Mouse (Mus musculus) liver, embryonic 11.5 days (tissue): ENCODE data around the gene Tom1. TPM values are rescaled to one million over a fixed set of nuclear protein-coding genes. Genes with fewer than 3 reads are reported as not detected.
A peak's percentile ranks its signal among the peaks of the same experiment; 100 is the strongest.

ENCODE experiments used
- ATAC-seq: fragments of 200-750 bp; cut with Nextera tagmentation; replicated peaks from 2 replicates; pipeline ENCODE4 v1.8.0; 2017; ENCODE audit warnings: moderate number of reproducible peaks, mild to moderate bottlenecking, moderate TSS enrichment, moderate library complexity; ENCODE audit not compliant: low FRiP score
- DNase-seq: peaks from one replicate; pipeline ENCODE4 v3.0.0-alpha.2; 2017; ENCODE audit warnings: low spot score
- H3K27ac ChIP-seq: fragments of 300-500 bp; sonication (generic); 2 replicates; pipeline ENCODE4 v1.5.1; 2014; ENCODE audit warnings: mild to moderate bottlenecking, low read depth, low read length, control low read depth
- H3K27me3 ChIP-seq: fragments of 300-500 bp; sonication (generic); replicated peaks from 2 replicates; pipeline ENCODE4 v1.6.1; 2014; ENCODE audit warnings: low read length, mixed read lengths; ENCODE audit not compliant: control insufficient read depth, insufficient read depth
- H3K36me3 ChIP-seq: fragments of 300-500 bp; sonication (generic); 2 replicates; pipeline ENCODE4 v1.6.1; 2014; ENCODE audit warnings: mild to moderate bottlenecking, low read length, moderate library complexity, mixed read lengths; ENCODE audit not compliant: control insufficient read depth, insufficient read depth
- H3K4me1 ChIP-seq: fragments of 300-500 bp; sonication (generic); replicated peaks from 2 replicates; pipeline ENCODE4 v1.6.1; 2014; ENCODE audit warnings: low read length, mixed read lengths; ENCODE audit not compliant: control insufficient read depth, insufficient read depth
- H3K4me2 ChIP-seq: fragments of 300-500 bp; sonication (generic); 2 replicates; pipeline ENCODE4 v1.6.1; 2014; ENCODE audit warnings: mild to moderate bottlenecking, control low read depth, moderate library complexity
- H3K4me3 ChIP-seq: fragments of 300-500 bp; sonication (generic); 2 replicates; pipeline ENCODE4 v1.5.1; 2014; ENCODE audit warnings: low read depth, low read length, control low read depth
- H3K9ac ChIP-seq: fragments of 300-500 bp; sonication (generic); 2 replicates; pipeline ENCODE4 v1.6.1; 2014; ENCODE audit warnings: low read depth, low read length, control low read depth
- H3K9me3 ChIP-seq: fragments of 300-500 bp; sonication (generic); 2 replicates; pipeline ENCODE4 v1.6.1; 2016; ENCODE audit warnings: low read length, inconsistent platforms, mixed read lengths; ENCODE audit not compliant: control insufficient read depth
- WGBS: fragments of 180-500 bp; shearing (Covaris S2); extraction: QIAGEN DNeasy Blood & Tissue Kit; methylation state at CpG from one replicate; pipeline ENCODE4 v1.1.7; 2014; 5-methylcytosine and 5-hydroxymethylcytosine counted together
- polyA plus RNA-seq: library from polyadenylated mRNA; unstranded; fragments of >200 nt; fragmentation: Nextera tagmentation; extraction: Ambion mirVana; gene quantifications from 2 replicates; pipeline ENCODE4 v1.2.1, GENCODE M21; 2014

The Tom1 gene
- polyA plus RNA-seq, 1 experiment from 2014 or later: 24.6 TPM

DNA sequence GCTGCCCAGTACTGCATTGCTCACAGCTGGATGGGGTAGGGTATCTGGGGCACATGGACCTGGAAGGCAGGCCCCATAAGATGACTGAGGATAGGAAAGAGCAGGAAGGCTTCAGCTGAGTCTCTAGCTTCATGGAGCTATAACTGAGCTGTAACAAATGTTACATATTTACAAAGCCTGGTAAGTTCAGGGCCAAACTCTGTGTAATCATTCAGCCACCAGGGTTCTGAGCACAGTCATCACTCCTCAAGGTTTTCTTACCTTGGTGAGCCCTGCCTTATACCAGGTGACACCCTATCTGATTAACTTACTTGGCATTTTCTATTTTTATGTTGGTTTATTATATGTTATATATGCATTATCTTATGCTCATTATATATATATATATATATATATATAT is 53.6 kb downstream of the Tom1 start:
- DNase-seq (no peak), ATAC-seq (no peak)
- H3K9me3 ChIP-seq: no peaks in the 10 kb centered on the region
- no peaks in the 10 kb centered on the region for H3K36me3 ChIP-seq
- no peaks in the 10 kb centered on the region; the same call in 1 of the 2 replicates for H3K27me3 ChIP-seq
- peaks cover 26% of the 10 kb centered on the region for H3K4me1 ChIP-seq
- no peak overlapping the region for H3K27ac ChIP-seq
- H3K4me3 ChIP-seq: no peak overlapping the region
- no peak overlapping the region for H3K4me2 ChIP-seq
- H3K9ac ChIP-seq: no peak overlapping the region

DNA sequence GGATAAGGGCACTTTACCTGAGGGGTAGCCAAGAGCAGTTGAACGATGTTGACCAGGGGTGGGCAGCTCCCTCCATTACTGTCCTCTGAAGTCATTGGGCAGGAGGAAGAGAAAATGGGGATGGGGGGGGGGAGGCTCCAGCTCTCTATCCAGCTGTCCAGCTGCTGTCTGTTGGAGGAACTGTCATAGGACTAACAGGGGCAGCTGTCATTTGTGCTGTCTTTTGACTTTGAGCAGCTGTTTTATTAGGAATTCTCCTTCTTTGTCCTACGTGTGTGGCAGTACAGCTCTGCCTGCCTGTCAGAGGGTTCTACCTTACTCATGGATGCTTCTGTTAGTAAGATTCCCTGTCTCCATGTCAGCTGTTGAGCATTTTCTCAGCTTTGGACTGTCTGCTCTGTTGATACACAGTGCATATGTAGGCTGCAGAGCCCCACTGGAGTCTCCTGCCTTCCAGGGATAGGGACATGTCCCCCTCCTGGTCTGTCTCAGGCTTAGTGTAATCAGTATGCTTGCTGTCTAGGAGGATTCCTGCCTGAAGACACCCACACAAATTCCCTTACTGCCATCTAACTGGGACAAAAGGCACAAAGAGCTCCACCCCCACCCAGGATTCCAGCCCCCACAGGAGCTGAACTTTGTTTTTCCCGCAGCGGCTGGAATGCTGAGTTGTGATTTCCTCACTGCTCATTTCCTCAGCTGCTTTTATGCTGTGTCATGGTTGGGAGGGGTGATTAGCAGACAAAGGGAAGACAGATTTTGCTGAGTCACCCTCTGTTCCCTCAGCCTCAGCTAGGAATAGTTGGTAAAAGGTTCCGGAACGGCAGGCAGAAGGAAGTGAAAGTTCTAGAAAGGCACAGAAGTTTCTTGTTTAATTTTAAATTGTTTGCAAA is 55.7 kb downstream of the Tom1 start:
- no peak overlapping the region for H3K4me3 ChIP-seq
- peak; percentile 71 for DNase-seq
- peak overlapping the region; percentile 75 for H3K27ac ChIP-seq
- peaks cover 21% of the 10 kb centered on the region for H3K4me1 ChIP-seq
- H3K36me3 ChIP-seq: no peaks in the 10 kb centered on the region
- ATAC-seq: peak; percentile 40; the same call in 1 of the 2 replicates
- peak overlapping the region; percentile 37 for H3K4me2 ChIP-seq
- WGBS: 10% methylated on average over 6 of the region's 6 CpGs
- no peaks in the 10 kb centered on the region; the same call in 1 of the 2 replicates for H3K27me3 ChIP-seq
- H3K9ac ChIP-seq: no peak overlapping the region
- no peaks in the 10 kb centered on the region for H3K9me3 ChIP-seq

DNA sequence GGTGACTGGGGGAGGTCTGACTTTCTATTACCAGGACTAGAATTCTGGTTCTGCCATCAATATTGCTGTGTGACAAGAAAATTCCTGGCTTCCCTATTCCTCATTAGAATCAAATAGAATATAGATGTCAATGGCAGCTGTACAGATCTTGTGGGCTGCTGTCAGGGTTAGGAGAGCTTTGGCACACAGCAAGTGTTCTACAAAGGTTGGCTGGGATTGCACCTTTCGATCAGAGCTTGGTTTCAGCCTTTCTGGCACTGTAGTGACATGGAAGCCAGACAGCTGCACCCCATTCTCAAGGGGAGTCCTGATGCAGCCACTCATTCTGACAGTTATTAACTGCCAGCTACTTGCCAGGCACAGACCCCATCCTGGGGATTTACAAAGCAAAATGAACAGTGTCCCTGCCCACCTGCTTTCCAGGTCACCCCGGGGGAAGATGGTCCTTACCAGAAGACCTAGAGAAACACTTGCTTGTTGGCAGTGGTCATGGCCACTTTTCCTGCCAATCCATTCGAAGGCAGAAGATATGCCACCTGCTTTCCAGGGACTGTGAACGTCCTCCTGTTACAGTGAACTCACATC is 57.4 kb downstream of the Tom1 start:
- no peaks in the 10 kb centered on the region for H3K36me3 ChIP-seq
- no peaks in the 10 kb centered on the region for H3K9me3 ChIP-seq
- H3K27me3 ChIP-seq: no peaks in the 10 kb centered on the region; the same call in 1 of the 2 replicates
- 75% methylated on average over 4 of the region's 4 CpGs for WGBS
- H3K4me2 ChIP-seq: no peak overlapping the region
- H3K4me1 ChIP-seq: peaks cover 17% of the 10 kb centered on the region
- DNase-seq (no peak), ATAC-seq (no peak)
- H3K9ac ChIP-seq: no peak overlapping the region
- no peak overlapping the region for H3K27ac ChIP-seq
- H3K4me3 ChIP-seq: no peak overlapping the region

DNA sequence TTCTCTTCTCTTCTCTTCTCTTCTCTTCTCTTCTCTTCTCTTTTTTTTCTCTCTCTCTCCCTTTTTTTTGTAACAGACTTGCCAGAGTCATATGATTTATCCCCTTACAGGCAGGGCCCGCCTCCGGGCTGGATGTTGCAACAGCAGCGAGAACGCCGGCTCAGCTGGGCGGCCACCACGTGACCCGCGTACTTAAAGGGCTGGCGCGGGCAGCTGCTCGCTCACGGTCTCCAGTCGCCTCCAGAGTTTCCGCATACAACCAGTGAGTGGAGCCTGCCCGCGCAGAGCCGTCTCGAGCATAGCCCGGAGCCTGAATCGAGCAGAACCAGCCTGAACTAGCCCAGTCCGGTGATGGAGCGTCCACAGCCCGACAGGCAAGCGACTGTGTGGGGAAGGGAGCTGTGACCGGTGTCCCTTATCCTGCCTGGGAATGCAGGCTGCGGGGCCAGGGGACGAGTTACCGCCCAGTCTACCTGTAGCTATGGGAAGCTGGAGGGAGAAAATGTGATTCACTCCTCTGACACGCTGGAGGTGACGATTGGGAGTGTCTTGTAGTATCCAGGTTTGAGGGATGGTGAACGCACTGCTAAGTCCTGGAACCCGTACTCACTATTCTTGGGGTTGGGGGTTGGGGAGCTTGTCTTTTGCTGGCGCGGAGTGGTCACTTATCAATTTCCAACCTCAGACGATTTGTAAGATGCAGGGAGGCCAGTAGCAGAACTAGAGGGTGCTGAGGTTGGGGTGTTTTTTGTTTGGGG is 60.1 kb downstream of the Tom1 start, which contains the start of gene Hmox1:
TSS of gene Hmox1 (plus strand) at position 223 of the 758 bp plus-strand sequence.
- WGBS: under 1% methylated on average over 36 of the region's 36 CpGs
- Histone ChIP-seq H3K4me2 (peak within 1 kb of the TSS; percentile 89), H3K36me3 (no peaks in the 10 kb centered on the region), H3K27me3 (no peaks in the 10 kb centered on the region; the same call in 1 of the 2 replicates), H3K4me3 (peak within 1 kb of the TSS; percentile 62), H3K9me3 (no peaks in the 10 kb centered on the region), H3K9ac (peak within 1 kb of the TSS; percentile 70), H3K27ac (peak within 1 kb of the TSS; percentile 59; the same call in 1 of the 2 replicates), H3K4me1 (peaks cover 12% of the 10 kb centered on the region)
- peak; percentile 87 for DNase-seq
- peak; percentile 82 for ATAC-seq

DNA sequence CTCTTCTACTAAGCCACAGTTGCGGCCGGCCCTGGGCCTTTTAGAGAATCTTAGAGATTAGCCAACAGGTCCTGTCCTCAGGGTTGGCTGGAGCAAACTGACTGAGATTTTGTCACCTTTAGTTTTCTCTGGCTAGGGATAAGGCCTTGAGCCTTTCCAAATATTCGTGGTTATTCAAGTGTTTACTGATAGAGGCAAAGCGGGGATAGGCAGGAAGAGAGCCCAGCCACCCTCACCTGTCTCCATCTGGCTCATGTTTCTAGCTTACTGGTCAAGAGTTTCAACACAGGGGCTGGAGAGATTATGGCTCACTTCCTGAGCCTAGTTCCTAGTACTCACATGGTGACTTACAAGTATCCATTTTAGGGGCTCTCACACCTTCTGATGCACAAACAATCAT is 69.5 kb downstream of the Tom1 start:
- Histone ChIP-seq H3K9me3 (no peaks in the 10 kb centered on the region), H3K27ac (no peak overlapping the region), H3K9ac (no peak overlapping the region), H3K36me3 (peaks cover 2% of the 10 kb centered on the region; the same call in 1 of the 2 replicates), H3K27me3 (no peaks in the 10 kb centered on the region), H3K4me1 (no peaks in the 10 kb centered on the region), H3K4me3 (no peak overlapping the region), H3K4me2 (no peak overlapping the region)
- ATAC-seq (no peak), DNase-seq (no peak)
- 85% methylated on average over 4 of the region's 4 CpGs for WGBS

DNA sequence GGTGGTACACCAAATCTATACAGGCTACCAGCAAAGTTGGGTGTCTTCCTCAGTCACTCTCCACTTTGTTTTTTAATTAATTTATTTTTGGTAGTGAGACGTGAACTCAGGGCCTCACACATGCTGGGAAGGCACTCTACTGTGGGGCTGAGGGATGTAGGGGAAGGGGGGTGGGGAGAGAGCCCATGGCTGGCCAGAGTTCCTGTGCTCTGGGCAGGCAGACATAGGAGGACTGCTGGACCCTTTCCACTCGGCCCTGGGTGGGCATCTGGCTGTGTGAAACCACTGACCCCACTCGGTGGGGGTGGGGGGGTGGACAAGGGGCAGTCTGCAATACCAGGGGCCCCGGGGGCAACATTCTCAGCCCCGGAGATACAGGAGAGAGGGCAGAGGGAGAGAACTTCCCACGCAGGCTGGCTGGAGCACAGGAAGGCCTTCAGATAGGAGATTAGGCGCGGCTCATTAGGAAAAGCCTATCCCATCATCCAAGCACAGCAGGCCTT is 69.9 kb downstream of the Tom1 start:
- H3K9ac ChIP-seq: no peak overlapping the region

DNA sequence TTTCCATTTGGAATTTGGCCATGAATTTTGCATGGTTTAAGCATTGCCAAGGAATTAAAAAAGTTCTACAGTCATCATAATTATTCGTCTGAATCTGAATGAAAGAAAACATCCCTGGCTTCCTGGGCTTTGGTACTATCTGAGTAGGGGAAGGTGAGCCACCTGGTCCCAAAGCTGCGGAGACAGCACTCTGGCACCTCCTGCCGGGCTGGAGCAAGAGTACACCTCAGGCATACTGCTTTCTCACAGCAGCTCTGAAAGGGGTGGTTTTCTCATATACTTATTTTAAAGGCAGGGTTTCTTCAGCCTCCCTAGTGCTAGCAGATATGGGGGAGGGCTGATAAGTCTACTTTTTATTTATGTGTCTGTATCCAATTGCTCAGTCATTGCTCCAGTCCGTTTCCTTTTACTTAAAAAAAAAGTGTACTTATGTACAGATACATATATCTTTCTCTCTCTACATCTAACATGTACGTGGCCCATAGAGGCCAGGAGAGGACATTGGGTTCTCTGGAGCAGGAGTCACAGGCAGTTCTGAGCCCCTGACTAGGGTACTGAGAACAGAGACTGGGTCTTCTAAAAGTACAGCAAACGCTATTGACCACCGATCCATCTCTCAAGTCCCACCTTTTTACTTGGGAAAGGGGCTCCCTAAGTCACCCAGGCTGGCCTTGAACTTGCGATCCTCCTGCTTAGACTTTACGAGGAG is 75.2 kb downstream of the Tom1 start:
- peak overlapping the region; percentile 87 for H3K9ac ChIP-seq
- WGBS: 0% methylated on average over 9 of the region's 9 CpGs
- no peaks in the 10 kb centered on the region for H3K9me3 ChIP-seq
- H3K4me3 ChIP-seq: peak overlapping the region; percentile 86
- DNase-seq: peak; percentile 70
- H3K4me2 ChIP-seq: peak overlapping the region; percentile 79
- H3K36me3 ChIP-seq: peaks cover 24% of the 10 kb centered on the region
- peak; percentile 77 for ATAC-seq
- no peaks in the 10 kb centered on the region for H3K27me3 ChIP-seq
- H3K27ac ChIP-seq: peak overlapping the region; percentile 84
- peaks cover 9% of the 10 kb centered on the region for H3K4me1 ChIP-seq

More for the DNA sequence above, 69.9 kb downstream of the Tom1 start:
- Histone ChIP-seq H3K36me3 (peaks cover 2% of the 10 kb centered on the region; the same call in 1 of the 2 replicates), H3K4me2 (no peak overlapping the region), H3K4me3 (no peak overlapping the region), H3K4me1 (no peaks in the 10 kb centered on the region), H3K27ac (no peak overlapping the region), H3K9me3 (no peaks in the 10 kb centered on the region), H3K27me3 (no peaks in the 10 kb centered on the region)
- peak; percentile 57; the same call in 1 of the 2 replicates for ATAC-seq
- WGBS: 49% methylated on average over 8 of the region's 8 CpGs
- no peak for DNase-seq
